Comparison of ENCODE assay signal across 13 mouse cellular contexts in the genomic region with DNA sequence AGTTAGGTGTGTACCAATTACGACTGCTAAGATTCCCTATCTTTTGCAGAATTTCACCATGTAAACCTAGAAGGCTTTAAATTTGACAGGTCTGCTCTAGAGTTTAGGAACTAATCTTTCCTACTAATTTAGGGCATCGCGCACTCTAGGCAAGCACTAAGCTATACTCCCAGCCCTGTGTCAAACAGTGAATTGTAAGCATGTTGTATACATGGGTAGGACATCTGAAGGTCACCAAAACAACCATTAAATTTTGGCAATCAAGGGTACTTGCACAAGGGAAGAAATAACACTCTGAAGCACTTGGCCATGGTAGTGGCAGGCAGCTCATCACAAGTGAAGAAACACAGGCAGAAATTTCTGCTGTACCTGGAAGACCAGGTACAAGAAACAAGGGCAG. TPM values are rescaled to one million over a fixed set of nuclear protein-coding genes. Genes with fewer than 3 reads are reported as not detected.
DNase-seq lines count a peak whose midpoint lies in the region; ATAC-seq and TF ChIP-seq lines count a peak whose summit lies in the region.
"Had no signal": no experiment of that assay in that cellular context is flagged by ENCODE, and none has a peak within 500 bp of the region (broad histone marks: within the 10 kb centered on the region; RNA-seq: fewer than 3 reads in every experiment).

No protein-coding gene starts in this region.

- no peaks in the 10 kb centered on the region for H3K27me3 ChIP-seq in hindbrain, embryonic 10.5 days (ENCODE audit: insufficient read depth, poor library complexity, severe bottlenecking)
- H3K27me3 ChIP-seq in hindbrain, embryonic 11.5 days (ENCODE audit: control insufficient read depth, insufficient read depth, low read length), result no peaks in the 10 kb centered on the region
- no peaks in the 10 kb centered on the region for H3K27me3 ChIP-seq in testis, adult 2 months (ENCODE audit: control insufficient read depth, insufficient read depth, low read length)
- no peaks in the 10 kb centered on the region for H3K27me3 ChIP-seq in limb, embryonic 10.5 days (ENCODE audit: low read depth, poor library complexity, severe bottlenecking)

- intact Hi-C loops in left cerebral cortex, adult 2 months (cut with DNase I), result loop anchor here (5.0 kb wide), 2 partner anchors 61 to 111 kb away; a partner anchor contains a TSS

- no peak for ATAC-seq in hindbrain, embryonic 11.5 days (ENCODE audit: low FRiP score)
- ATAC-seq: activated CD4-positive, CD25-positive, alpha-beta regulatory T cell, adult 4 months had no signal

- no peak for TF ChIP-seq POLR2A in testis, adult 2 months (IDR thresholded peaks at IDR 0.05; ENCODE audit: control insufficient read depth, low read depth, low read length)

- peaks cover 27% of the 10 kb centered on the region for H3K36me3 ChIP-seq in hindbrain, embryonic 10.5 days
- H3K36me3 ChIP-seq in hindbrain, embryonic 11.5 days (ENCODE audit: control insufficient read depth, insufficient read depth, low read length), result no peaks in the 10 kb centered on the region
- no peaks in the 10 kb centered on the region; the same call in 1 of the 2 replicates for H3K36me3 ChIP-seq in testis, adult 2 months (ENCODE audit: control insufficient read depth, insufficient read depth, low read length)
- peaks cover 34% of the 10 kb centered on the region for H3K36me3 ChIP-seq in limb, embryonic 10.5 days

- H3K9ac ChIP-seq in hindbrain, embryonic 11.5 days (ENCODE audit: low read depth, low read length), result no peak overlapping the region
- H3K9ac ChIP-seq: hindbrain, embryonic 14.5 days had no signal

- 0 out of 2 replicates have a peak overlapping the region, but pooled peaks have one; percentile 80 for H3K4me3 ChIP-seq in hindbrain, embryonic 10.5 days
- no peak overlapping the region for H3K4me3 ChIP-seq in hindbrain, embryonic 11.5 days (ENCODE audit: low read depth, low read length)
- peak overlapping the region; percentile 55; the same call in 1 of the 2 replicates for H3K4me3 ChIP-seq in testis, adult 2 months (ENCODE audit: control insufficient read depth, low read depth, low read length)
- H3K4me3 ChIP-seq in limb, embryonic 10.5 days, result peak overlapping the region; percentile 88; the same call in 1 of the 2 replicates
- no peak overlapping the region for H3K4me3 ChIP-seq in left cerebral cortex, adult 2 months
- H3K4me3 ChIP-seq: heart, adult 2 months had no signal

- no peaks in the 10 kb centered on the region for H3K9me3 ChIP-seq in hindbrain, embryonic 10.5 days
- H3K9me3 ChIP-seq in hindbrain, embryonic 11.5 days (ENCODE audit: control insufficient read depth, low read length), result no peaks in the 10 kb centered on the region
- H3K9me3 ChIP-seq in limb, embryonic 10.5 days (replicated peaks), result no peaks in the 10 kb centered on the region

- no peak for DNase-seq in hindbrain, embryonic 10.5 days (ENCODE audit: low spot score)
- no peak for DNase-seq in hindbrain, embryonic 11.5 days (ENCODE audit: low spot score)
- no peak for DNase-seq in testis, postnatal 14 days (ENCODE audit: low spot score)
- no peak for DNase-seq in limb, embryonic 10.5 days (ENCODE audit: low spot score)
- DNase-seq in layer of hippocampus, adult 9-10 months (ENCODE audit: low spot score), result no peak
- no peak for DNase-seq in cerebellum, postnatal 14 days
- DNase-seq in left cerebral cortex, adult 2 months (ENCODE audit: extremely low spot score in 1 of 2, low spot score in 2 of 2), result no peak
- DNase-seq: cerebellum, adult 11-12 months; heart, adult 2 months; right cerebral cortex, postnatal 25 days had no signal

- H3K4me2 ChIP-seq in hindbrain, embryonic 11.5 days (replicated peaks; ENCODE audit: low read depth, low read length), result no peak overlapping the region

- TF ChIP-seq CTCF in testis, adult 2 months (IDR thresholded peaks at IDR 0.05; ENCODE audit: control insufficient read depth, insufficient read depth, insufficient replicate concordance, low read depth, low read length), result no peak
- no peak for TF ChIP-seq CTCF in left cerebral cortex, adult 2 months (IDR thresholded peaks at IDR 0.05)

- peaks cover 22% of the 10 kb centered on the region for H3K4me1 ChIP-seq in hindbrain, embryonic 10.5 days (replicated peaks)
- H3K4me1 ChIP-seq in hindbrain, embryonic 11.5 days (replicated peaks; ENCODE audit: control insufficient read depth, insufficient read depth, low read length), result no peaks in the 10 kb centered on the region
- H3K4me1 ChIP-seq in testis, adult 2 months (ENCODE audit: control insufficient read depth, insufficient read depth, low read length), result peaks cover 4% of the 10 kb centered on the region
- peaks cover 17% of the 10 kb centered on the region for H3K4me1 ChIP-seq in limb, embryonic 10.5 days

- WGBS in hindbrain, embryonic 10.5 days, result 60% methylated on average over 3 of the region's 3 CpGs
- 65% methylated on average over 3 of the region's 3 CpGs for WGBS in hindbrain, embryonic 11.5 days
- WGBS in limb, embryonic 10.5 days, result 64% methylated on average over 3 of the region's 3 CpGs

- no peak overlapping the region for H3K27ac ChIP-seq in hindbrain, embryonic 10.5 days
- no peak overlapping the region for H3K27ac ChIP-seq in hindbrain, embryonic 11.5 days (ENCODE audit: low read depth, low read length)
- H3K27ac ChIP-seq in testis, adult 2 months (ENCODE audit: control insufficient read depth, insufficient read depth, low read depth, low read length), result peak overlapping the region; percentile 80
- H3K27ac ChIP-seq in limb, embryonic 10.5 days, result no peak overlapping the region
- no peak overlapping the region for H3K27ac ChIP-seq in left cerebral cortex, adult 2 months
- H3K27ac ChIP-seq: heart, adult 2 months; hindbrain, embryonic 14.5 days had no signal

RNA-seq across cellular contexts. Expression of a gene that starts 2.6 kb away (rescaled TPM):
- 116 and 157 TPM in 2 replicates for polyA plus RNA-seq in hindbrain, embryonic 10.5 days (2016; fragmentation: Nextera tagmentation; extraction: Ambion mirVana)
- 51.3 and 53.6 TPM in 2 replicates for polyA plus RNA-seq in hindbrain, embryonic 11.5 days (2014; fragmentation: Nextera tagmentation; extraction: Ambion mirVana)
- 179 and 185 TPM in 2 replicates for polyA plus RNA-seq in testis, adult 2 months (2012; rRNA removed)
- 162 and 192 TPM in 2 replicates for polyA plus RNA-seq in limb, embryonic 10.5 days (2016; fragmentation: Nextera tagmentation; extraction: Ambion mirVana)
- total RNA-seq in left cerebral cortex, adult 2 months (2021), result 10 to 100 TPM; 13.0 to 14.3 TPM

RNA-seq across cellular contexts. Expression of a gene that starts 21.5 kb away (rescaled TPM):
- 90.6 and 91.5 TPM in 2 replicates for polyA plus RNA-seq in hindbrain, embryonic 10.5 days (2016; fragmentation: Nextera tagmentation; extraction: Ambion mirVana)
- polyA plus RNA-seq in hindbrain, embryonic 11.5 days (2014; fragmentation: Nextera tagmentation; extraction: Ambion mirVana), result 85.6 and 87.0 TPM in 2 replicates
- polyA plus RNA-seq in testis, adult 2 months (2012; rRNA removed), result 5.1 and 6.0 TPM in 2 replicates
- 89.2 and 90.1 TPM in 2 replicates for polyA plus RNA-seq in limb, embryonic 10.5 days (2016; fragmentation: Nextera tagmentation; extraction: Ambion mirVana)
- 10 to 100 TPM; 22.4 to 24.9 TPM for total RNA-seq in left cerebral cortex, adult 2 months (2021)

RNA-seq across cellular contexts. Expression of a gene that starts 47.7 kb away (rescaled TPM):
- polyA plus RNA-seq in hindbrain, embryonic 10.5 days (2016; fragmentation: Nextera tagmentation; extraction: Ambion mirVana), result 0.77 and 0.96 TPM in 2 replicates
- polyA plus RNA-seq in hindbrain, embryonic 11.5 days (2014; fragmentation: Nextera tagmentation; extraction: Ambion mirVana), result 0.39 and 0.61 TPM in 2 replicates
- 24.9 and 31.4 TPM in 2 replicates for polyA plus RNA-seq in testis, adult 2 months (2012; rRNA removed)
- polyA plus RNA-seq in limb, embryonic 10.5 days (2016; fragmentation: Nextera tagmentation; extraction: Ambion mirVana), result 0.68 and 1.4 TPM in 2 replicates
- 1 to 10 TPM; 1.6 to 2.6 TPM for total RNA-seq in left cerebral cortex, adult 2 months (2021)
- polyA plus RNA-seq: activated CD4-positive, CD25-positive, alpha-beta regulatory T cell, adult 4 months had no signal

Comparison
In these comparisons a context has a peak if more than half of its experiments do, and no peak if none do; other contexts are left out.
1. H3K4me3 ChIP-seq: peak in hindbrain, embryonic 10.5 days (single experiment), testis, adult 2 months (single experiment) and limb, embryonic 10.5 days (single experiment); none in hindbrain, embryonic 11.5 days (single experiment) and left cerebral cortex, adult 2 months (single experiment).
2. RNA of a gene that starts 21.5 kb away (polyA plus RNA-seq): 90.6 to 91.5 TPM in hindbrain, embryonic 10.5 days, 89.2 to 90.1 TPM in limb, embryonic 10.5 days and 85.6 to 87.0 TPM in hindbrain, embryonic 11.5 days; 5.1 to 6.0 TPM in testis, adult 2 months; every median in the first group is over 10 times any median in the second.
3. RNA of a gene that starts 47.7 kb away (polyA plus RNA-seq): 24.9 to 31.4 TPM in testis, adult 2 months; 0.68 to 1.4 TPM in limb, embryonic 10.5 days, 0.77 to 0.96 TPM in hindbrain, embryonic 10.5 days and 0.39 to 0.61 TPM in hindbrain, embryonic 11.5 days; every median in the first group is over 10 times any median in the second.